Mouse (Mus musculus): ENCODE data around the gene Pam16.

- TF ChIP-seq CTCF (IDR thresholded peaks at IDR 0.05; ENCODE audit: low read depth, low read length): no peak
- TF ChIP-seq EP300 (IDR thresholded peaks at IDR 0.05; ENCODE audit: insufficient read depth, low read depth, low read length): no peak
- no peak for TF ChIP-seq POLR2A (IDR thresholded peaks at IDR 0.05; ENCODE audit: insufficient read depth, low read length)
Measured at GRCm38 (mm10) chr16:4652707-4653416, 28.1 kb upstream of the Pam16 start.
